Mouse (Mus musculus) adrenal gland, postnatal 25 days (tissue): ENCODE measurements around the gene Edil3. TPM values are rescaled to one million over a fixed set of nuclear protein-coding genes. Genes with fewer than 3 reads are reported as not detected.

ENCODE experiments used
- DNase-seq: peaks from one replicate; pipeline ENCODE4 v3.0.0; 2021; ENCODE audit warnings: mixed read lengths
- total RNA-seq: library from RNA; stranded (reverse); gene quantifications from 2 replicates; pipeline ENCODE4 v1.2.3, GENCODE M21; 2021

The Edil3 gene
- total RNA-seq, 1 experiment from 2014 or later, result 3.3 TPM

- DNase-seq, result no peak
These were observed 432.8 kb downstream of the Edil3 start for GRCm38 (mm10) chr13:89253990-89254642.

- no peak for DNase-seq
These were observed 435.6 kb downstream of the Edil3 start for GRCm38 (mm10) chr13:89256906-89257305.

- no peak for DNase-seq
These were observed 465.5 kb downstream of the Edil3 start for GRCm38 (mm10) chr13:89286696-89287305.

GRCm38 (mm10) chr13:89288201-89288600 is 466.9 kb downstream of the Edil3 start:
- no peak for DNase-seq

GRCm38 (mm10) chr13:89321155-89321554 is 499.9 kb downstream of the Edil3 start:
- DNase-seq, result no peak

- no peak for DNase-seq
These were observed 503.0 kb downstream of the Edil3 start for GRCm38 (mm10) chr13:89324282-89324681.

GRCm38 (mm10) chr13:89334494-89334893 is 513.2 kb downstream of the Edil3 start:
- DNase-seq, result no peak

GRCm38 (mm10) chr13:89335908-89336579 is 514.8 kb downstream of the Edil3 start:
- no peak for DNase-seq

- no peak for DNase-seq
These were observed 517.8 kb downstream of the Edil3 start for GRCm38 (mm10) chr13:89339055-89339454.

GRCm38 (mm10) chr13:89339776-89340175 is 518.5 kb downstream of the Edil3 start:
- no peak for DNase-seq

GRCm38 (mm10) chr13:89355234-89355633 is 534.0 kb downstream of the Edil3 start:
- DNase-seq, result no peak

GRCm38 (mm10) chr13:89358407-89358806 is 537.1 kb downstream of the Edil3 start:
- no peak for DNase-seq

- DNase-seq, result no peak
These were observed 541.0 kb downstream of the Edil3 start for GRCm38 (mm10) chr13:89362274-89362673.

- DNase-seq, result no peak
These were observed 550.0 kb downstream of the Edil3 start for GRCm38 (mm10) chr13:89371253-89371652.

GRCm38 (mm10) chr13:89371656-89372240 is 550.5 kb downstream of the Edil3 start:
- DNase-seq, result no peak
